Mouse (Mus musculus) kidney, adult 2 months (tissue): Measurements from ENCODE around the gene Eif4g1.
A peak's percentile ranks its signal among the peaks of the same experiment; 100 is the strongest.

ENCODE experiments used
- CTCF ChIP-seq: fragments of 200-500 bp; conservative IDR thresholded peaks from 2 replicates; pipeline ENCODE4 v1.5.1; 2011; ENCODE audit warnings: low read depth, mild to moderate bottlenecking, control low read depth, low read length, moderate library complexity, mixed read lengths; ENCODE audit not compliant: insufficient read depth, insufficient read length
- POLR2A ChIP-seq: fragments of 200-500 bp; IDR thresholded peaks from one replicate; pipeline ENCODE4 v1.6.1; 2011; ENCODE audit warnings: low read depth, low read length, control low read depth

DNA sequence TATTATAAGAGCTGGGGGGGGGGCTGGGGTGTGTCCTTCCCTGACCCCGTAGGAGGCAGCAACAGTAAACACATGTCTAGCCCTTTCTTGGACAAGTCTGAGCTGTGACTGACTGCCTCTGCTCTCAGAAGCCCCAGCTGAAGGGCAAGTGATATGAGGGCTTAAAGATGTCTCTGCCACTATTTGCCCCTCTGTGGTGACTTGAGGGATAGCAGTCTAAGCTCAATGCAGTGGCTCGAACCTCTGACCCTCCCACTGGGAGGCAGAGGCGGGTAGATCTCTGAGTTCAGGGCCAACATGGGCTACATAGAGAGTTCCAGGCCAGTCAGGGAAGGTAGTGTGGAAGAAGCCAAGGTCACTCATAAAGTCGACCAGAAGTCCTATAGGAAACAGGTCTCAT is 42.7 kb downstream of the Eif4g1 start:
- 0 out of 2 replicates have a peak, but pooled peaks have one; percentile 10 for TF ChIP-seq CTCF
- no peak for TF ChIP-seq POLR2A
